Mouse (Mus musculus) C2C12 (cell line): ENCODE results near the gene Pcbp3.

Source experiments
- CEBPB ChIP-seq: IDR thresholded peaks from one replicate; pipeline ENCODE4 v1.6.1; 2011; ENCODE audit warnings: low read depth, mild to moderate bottlenecking, control low read depth, moderate library complexity
- CTCF ChIP-seq: IDR thresholded peaks from one replicate; pipeline ENCODE4 v1.5.1; 2011; ENCODE audit not compliant: control insufficient read depth, insufficient read depth, insufficient read length
- MAX ChIP-seq: IDR thresholded peaks from one replicate; pipeline ENCODE4 v1.6.1; 2011; ENCODE audit warnings: mild to moderate bottlenecking, control low read depth
- MYOD1 ChIP-seq: IDR thresholded peaks from one replicate; pipeline ENCODE4 v1.6.1; 2011; ENCODE audit warnings: low read depth; ENCODE audit not compliant: control insufficient read depth, insufficient read length
- USF1 ChIP-seq: IDR thresholded peaks from one replicate; pipeline ENCODE4 v1.6.1; 2011; ENCODE audit warnings: low read depth, mild to moderate bottlenecking, control low read depth, moderate library complexity

DNA sequence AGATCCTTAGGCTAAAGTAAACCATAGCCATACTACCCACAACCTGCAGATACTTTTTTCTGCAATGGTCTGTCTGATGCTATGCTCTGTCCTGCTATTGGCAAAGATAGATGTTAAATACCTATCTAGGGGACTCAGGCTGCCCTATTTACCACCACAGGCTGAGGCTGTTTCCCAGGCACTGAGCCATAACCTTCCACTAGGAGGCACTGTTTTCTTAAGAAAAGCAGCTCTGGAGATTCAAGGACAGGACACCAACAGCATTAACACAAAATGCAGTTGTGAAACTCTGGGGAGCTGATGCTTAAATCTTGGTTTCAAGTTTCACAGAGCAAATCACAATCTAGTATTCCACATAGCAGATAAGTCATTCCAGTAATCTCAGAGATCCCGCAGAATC is 170.2 kb downstream of the Pcbp3 start:
- peak; percentile 7 for TF ChIP-seq CTCF
- TF ChIP-seq MAX = no peak
- no peak for TF ChIP-seq MYOD1
- TF ChIP-seq USF1 = no peak
- peak; percentile 29 for TF ChIP-seq CEBPB
